Mouse (Mus musculus) liver, embryonic 11.5 days (tissue): ENCODE data around the gene Hbq1a. TPM values are rescaled to one million over a fixed set of nuclear protein-coding genes. Genes with fewer than 3 reads are reported as not detected.
"Not testable (repeated sequence)": the region's sequence is repeated elsewhere in the genome, so short reads cannot be mapped to it uniquely, and the experiment has no call there.

Experiments used
- ATAC-seq: fragments of 200-750 bp; cut with Nextera tagmentation; replicated peaks from 2 replicates; pipeline ENCODE4 v1.8.0; 2017; ENCODE audit warnings: moderate number of reproducible peaks, mild to moderate bottlenecking, moderate TSS enrichment, moderate library complexity; ENCODE audit not compliant: low FRiP score
- DNase-seq: peaks from one replicate; pipeline ENCODE4 v3.0.0-alpha.2; 2017; ENCODE audit warnings: low spot score
- H3K27ac ChIP-seq: fragments of 300-500 bp; sonication (generic); 2 replicates; pipeline ENCODE4 v1.5.1; 2014; ENCODE audit warnings: mild to moderate bottlenecking, low read depth, low read length, control low read depth
- H3K27me3 ChIP-seq: fragments of 300-500 bp; sonication (generic); replicated peaks from 2 replicates; pipeline ENCODE4 v1.6.1; 2014; ENCODE audit warnings: low read length, mixed read lengths; ENCODE audit not compliant: control insufficient read depth, insufficient read depth
- H3K36me3 ChIP-seq: fragments of 300-500 bp; sonication (generic); 2 replicates; pipeline ENCODE4 v1.6.1; 2014; ENCODE audit warnings: mild to moderate bottlenecking, low read length, moderate library complexity, mixed read lengths; ENCODE audit not compliant: control insufficient read depth, insufficient read depth
- H3K4me1 ChIP-seq: fragments of 300-500 bp; sonication (generic); replicated peaks from 2 replicates; pipeline ENCODE4 v1.6.1; 2014; ENCODE audit warnings: low read length, mixed read lengths; ENCODE audit not compliant: control insufficient read depth, insufficient read depth
- H3K4me2 ChIP-seq: fragments of 300-500 bp; sonication (generic); 2 replicates; pipeline ENCODE4 v1.6.1; 2014; ENCODE audit warnings: mild to moderate bottlenecking, control low read depth, moderate library complexity
- H3K4me3 ChIP-seq: fragments of 300-500 bp; sonication (generic); 2 replicates; pipeline ENCODE4 v1.5.1; 2014; ENCODE audit warnings: low read depth, low read length, control low read depth
- H3K9ac ChIP-seq: fragments of 300-500 bp; sonication (generic); 2 replicates; pipeline ENCODE4 v1.6.1; 2014; ENCODE audit warnings: low read depth, low read length, control low read depth
- H3K9me3 ChIP-seq: fragments of 300-500 bp; sonication (generic); 2 replicates; pipeline ENCODE4 v1.6.1; 2016; ENCODE audit warnings: low read length, inconsistent platforms, mixed read lengths; ENCODE audit not compliant: control insufficient read depth
- WGBS: fragments of 180-500 bp; shearing (Covaris S2); extraction: QIAGEN DNeasy Blood & Tissue Kit; methylation state at CpG from one replicate; pipeline ENCODE4 v1.1.7; 2014; 5-methylcytosine and 5-hydroxymethylcytosine counted together
- polyA plus RNA-seq: library from polyadenylated mRNA; unstranded; fragments of >200 nt; fragmentation: Nextera tagmentation; extraction: Ambion mirVana; gene quantifications from 2 replicates; pipeline ENCODE4 v1.2.1, GENCODE M21; 2014

The Hbq1a gene
- polyA plus RNA-seq, 1 experiment from 2014 or later: 0.92 TPM

- H3K27me3 ChIP-seq, H3K36me3 ChIP-seq, H3K9me3 ChIP-seq, DNase-seq, H3K4me1 ChIP-seq, ATAC-seq, H3K4me3 ChIP-seq: not testable (repeated sequence)
- Histone ChIP-seq H3K4me2 (peak overlapping the region; percentile 23; the same call in 1 of the 2 replicates), H3K27ac (peak overlapping the region; percentile 67), H3K9ac (peak overlapping the region; percentile 42)
- 78% methylated on average over 4 of the region's 4 CpGs for WGBS
Observed at GRCm38 (mm10) chr11:32292819-32293218, 7.0 kb upstream of the Hbq1a start.

- ATAC-seq, H3K27me3 ChIP-seq, H3K36me3 ChIP-seq, DNase-seq, H3K9me3 ChIP-seq, H3K4me3 ChIP-seq, H3K4me1 ChIP-seq: not testable (repeated sequence)
- H3K27ac ChIP-seq: peak overlapping the region; percentile 60
- H3K4me2 ChIP-seq: peak overlapping the region; percentile 45
- peak overlapping the region; percentile 38; the same call in 1 of the 2 replicates for H3K9ac ChIP-seq
- 43% methylated on average over 3 of the region's 3 CpGs for WGBS
Observed at GRCm38 (mm10) chr11:32293479-32293878, 6.4 kb upstream of the Hbq1a start.

DNA sequence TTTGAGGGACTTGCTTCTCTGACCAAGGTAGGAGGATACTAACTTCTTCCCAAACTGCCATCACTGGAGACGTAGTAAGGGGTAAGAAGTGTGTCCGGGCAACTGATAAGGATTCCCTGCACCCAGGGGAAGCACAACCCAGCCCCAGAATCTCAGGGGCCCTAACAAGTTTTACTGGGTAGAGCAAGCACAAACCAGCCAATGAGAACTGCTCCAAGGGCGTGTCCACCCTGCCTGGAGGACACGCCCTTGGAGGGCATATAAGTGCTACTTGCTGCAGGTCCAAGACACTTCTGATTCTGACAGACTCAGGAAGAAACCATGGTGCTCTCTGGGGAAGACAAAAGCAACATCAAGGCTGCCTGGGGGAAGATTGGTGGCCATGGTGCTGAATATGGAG, 3.7 kb upstream of the Hbq1a start, which contains the start of gene Hba-a2:
Hba-a2 (plus strand) TSS at position 287 of the 400 bp plus-strand sequence.
- peak within 1 kb of the TSS; percentile 45 for H3K4me3 ChIP-seq
- not testable (repeated sequence) for H3K4me1 ChIP-seq, H3K36me3 ChIP-seq, H3K27me3 ChIP-seq, H3K9me3 ChIP-seq, DNase-seq
- peak within 1 kb of the TSS; percentile 50 for H3K4me2 ChIP-seq
- ATAC-seq: peak; percentile 88
- peak within 1 kb of the TSS; percentile 55 for H3K9ac ChIP-seq
- WGBS: no CpG with 5 or more reads among the region's 4 CpGs
- H3K27ac ChIP-seq: peak within 1 kb of the TSS; percentile 81

GRCm38 (mm10) chr11:32297417-32297816, 2.5 kb upstream of the Hbq1a start:
- ATAC-seq: not testable (repeated sequence)

GRCm38 (mm10) chr11:32297866-32298531, 1.9 kb upstream of the Hbq1a start:
- ATAC-seq: peak; percentile 38
- peak overlapping the region; percentile 27 for H3K4me3 ChIP-seq

More at GRCm38 (mm10) chr11:32297417-32297816, 2.5 kb upstream of the Hbq1a start:
- H3K36me3 ChIP-seq, H3K27me3 ChIP-seq, H3K4me1 ChIP-seq, H3K9me3 ChIP-seq, DNase-seq: not testable (repeated sequence)
- peak overlapping the region; percentile 55 for H3K9ac ChIP-seq
- H3K4me2 ChIP-seq: peak overlapping the region; percentile 49
- 19% methylated on average over 2 of the region's 2 CpGs for WGBS
- H3K27ac ChIP-seq: peak overlapping the region; percentile 74
- peak overlapping the region; percentile 45 for H3K4me3 ChIP-seq

DNA sequence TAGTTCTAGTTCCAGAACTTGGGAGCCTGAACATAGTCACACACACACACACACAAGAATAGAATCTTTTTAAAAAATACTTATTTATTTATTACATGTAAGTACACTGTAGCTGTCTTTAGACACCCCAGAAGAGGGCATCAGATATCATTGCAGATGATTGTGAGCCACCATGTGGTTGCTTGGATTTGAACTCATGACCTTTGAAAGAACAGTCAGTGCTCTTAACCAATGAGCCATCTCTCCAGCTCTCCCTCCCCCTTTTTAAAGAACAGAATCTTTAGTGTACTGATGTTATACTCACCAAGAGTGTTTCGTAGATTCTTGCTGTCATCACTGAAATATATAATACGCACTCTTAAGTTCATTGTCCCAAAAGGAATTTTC, 1.3 kb upstream of the Hbq1a start:
- Histone ChIP-seq H3K36me3 (no peaks in the 10 kb centered on the region), H3K9me3 (no peaks in the 10 kb centered on the region), H3K4me2 (peak overlapping the region; percentile 1), H3K4me1 (peaks cover 7% of the 10 kb centered on the region), H3K27me3 (peaks cover 7% of the 10 kb centered on the region), H3K4me3 (no peak overlapping the region), H3K27ac (peak overlapping the region; percentile 2; the same call in 1 of the 2 replicates), H3K9ac (no peak overlapping the region)
- ATAC-seq (no peak), DNase-seq (no peak)
- 97% methylated on average over 2 of the region's 2 CpGs for WGBS

More at GRCm38 (mm10) chr11:32297866-32298531, 1.9 kb upstream of the Hbq1a start:
- Histone ChIP-seq H3K4me2 (peak overlapping the region; percentile 1), H3K9me3 (no peaks in the 10 kb centered on the region), H3K27ac (peak overlapping the region; percentile 2), H3K4me1 (peaks cover 7% of the 10 kb centered on the region), H3K9ac (no peak overlapping the region), H3K27me3 (peaks cover 7% of the 10 kb centered on the region), H3K36me3 (no peaks in the 10 kb centered on the region)
- DNase-seq: no peak
- WGBS: 70% methylated on average over 1 of the region's 1 CpGs

DNA sequence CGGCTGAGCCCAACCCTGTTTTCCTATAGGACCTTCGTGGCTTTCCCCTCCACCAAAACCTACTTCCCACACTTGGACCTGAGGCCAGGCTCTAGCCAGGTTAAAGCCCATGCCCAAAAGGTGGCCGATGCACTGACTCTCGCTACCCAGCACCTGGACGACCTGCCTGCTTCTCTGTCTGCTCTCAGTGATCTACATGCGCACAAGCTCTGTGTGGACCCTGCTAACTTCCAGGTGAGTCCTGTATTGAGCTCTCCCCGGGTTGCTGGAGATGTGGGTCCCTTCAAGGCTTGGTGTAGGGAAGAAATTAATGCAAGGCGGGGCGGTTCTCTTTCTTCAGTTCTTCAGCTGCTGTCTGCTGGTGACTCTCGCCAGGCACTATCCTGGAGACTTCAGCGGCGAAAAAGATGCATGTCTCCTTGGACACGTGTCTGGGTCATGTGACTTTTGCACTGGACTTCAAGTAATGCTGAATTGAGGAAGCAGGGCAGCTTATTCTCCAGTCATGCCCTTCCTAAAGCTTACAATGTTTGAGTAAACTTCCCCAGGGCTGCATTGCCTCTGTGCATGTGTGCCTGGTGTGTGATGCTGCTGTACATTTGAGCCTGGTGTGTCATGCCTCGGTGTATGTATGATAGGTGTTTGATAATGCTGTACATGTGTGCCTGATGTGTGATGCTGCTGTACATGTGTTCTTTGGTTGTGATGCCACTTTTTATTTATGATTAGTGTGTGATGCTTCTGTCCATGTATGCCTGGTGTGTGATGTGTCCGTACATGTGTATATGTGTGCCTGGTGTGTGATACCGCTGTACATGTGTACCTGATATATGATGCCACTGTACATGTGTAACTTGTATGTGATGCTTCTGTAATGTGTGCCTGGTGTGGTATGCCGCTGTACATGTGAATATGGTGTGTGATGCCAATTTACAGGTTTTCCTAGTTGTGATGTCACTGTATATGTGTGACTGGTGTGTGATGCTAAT, 704 bp downstream of the Hbq1a start:
- peak overlapping the region; percentile 19 for H3K4me2 ChIP-seq
- no peaks in the 10 kb centered on the region for H3K4me1 ChIP-seq
- no peak for ATAC-seq
- WGBS: 49% methylated on average over 14 of the region's 17 CpGs
- H3K9me3 ChIP-seq: no peaks in the 10 kb centered on the region
- H3K9ac ChIP-seq: no peak overlapping the region
- H3K27ac ChIP-seq: no peak overlapping the region
- H3K4me3 ChIP-seq: no peak overlapping the region
- no peak for DNase-seq
- peaks cover 7% of the 10 kb centered on the region for H3K27me3 ChIP-seq
- no peaks in the 10 kb centered on the region for H3K36me3 ChIP-seq

- peaks cover 7% of the 10 kb centered on the region for H3K27me3 ChIP-seq
- no peak overlapping the region for H3K9ac ChIP-seq
- no peak for ATAC-seq
- no peaks in the 10 kb centered on the region for H3K4me1 ChIP-seq
- WGBS: 71% methylated on average over 1 of the region's 1 CpGs
- no peaks in the 10 kb centered on the region for H3K36me3 ChIP-seq
- no peaks in the 10 kb centered on the region for H3K9me3 ChIP-seq
- H3K4me2 ChIP-seq: no peak overlapping the region
- DNase-seq: no peak
- no peak overlapping the region for H3K27ac ChIP-seq
- no peak overlapping the region for H3K4me3 ChIP-seq
Observed at GRCm38 (mm10) chr11:32301506-32301905, 1.6 kb downstream of the Hbq1a start.
